Mouse (Mus musculus): ENCODE results near the gene Cxcl17. TPM values are rescaled to one million over a fixed set of nuclear protein-coding genes. Genes with fewer than 3 reads are reported as not detected.
"Not testable (repeated sequence)": the region's sequence is repeated elsewhere in the genome, so short reads cannot be mapped to it uniquely, and the experiment has no call there.

Gene Cxcl17
- polyA plus RNA-seq, 2 experiments from 2014 or later: not detected

GRCm38 (mm10) chr7:25424429-25424828, 11.7 kb upstream of the Cxcl17 start:
- ATAC-seq: no peak

DNA sequence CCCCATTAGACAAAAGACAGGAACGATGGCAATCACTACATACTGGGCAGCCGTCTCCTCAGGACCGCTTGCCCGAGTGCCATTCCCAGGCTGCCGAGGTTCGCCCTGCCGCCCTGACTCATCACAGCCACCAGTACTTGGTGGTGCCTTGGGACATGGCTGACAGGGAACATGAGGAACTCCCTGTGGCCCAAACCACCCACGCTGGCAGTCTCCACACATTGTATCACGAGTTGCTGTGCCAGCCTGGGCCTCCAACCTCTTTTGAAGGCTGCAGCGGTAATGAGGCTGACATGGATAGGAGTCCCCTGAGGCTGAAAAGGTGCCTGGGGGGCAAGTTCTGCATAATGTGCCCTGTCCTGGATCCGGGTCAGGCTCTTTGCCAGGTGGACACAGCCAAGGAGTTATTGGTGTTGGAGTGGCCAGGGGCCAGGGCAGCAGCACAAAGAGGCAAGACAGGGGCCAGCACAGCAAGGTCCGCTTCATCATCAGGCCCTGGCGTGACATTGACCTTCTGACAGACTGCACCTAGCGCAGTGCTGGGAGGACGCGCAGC, 9.7 kb upstream of the Cxcl17 start:
- ATAC-seq: no peak

GRCm38 (mm10) chr7:25419943-25420342, 7.3 kb upstream of the Cxcl17 start:
- no peak for ATAC-seq

GRCm38 (mm10) chr7:25419536-25419935, 6.8 kb upstream of the Cxcl17 start:
- ATAC-seq: no peak

GRCm38 (mm10) chr7:25417597-25417996, 4.9 kb upstream of the Cxcl17 start:
- no peak for ATAC-seq

DNA sequence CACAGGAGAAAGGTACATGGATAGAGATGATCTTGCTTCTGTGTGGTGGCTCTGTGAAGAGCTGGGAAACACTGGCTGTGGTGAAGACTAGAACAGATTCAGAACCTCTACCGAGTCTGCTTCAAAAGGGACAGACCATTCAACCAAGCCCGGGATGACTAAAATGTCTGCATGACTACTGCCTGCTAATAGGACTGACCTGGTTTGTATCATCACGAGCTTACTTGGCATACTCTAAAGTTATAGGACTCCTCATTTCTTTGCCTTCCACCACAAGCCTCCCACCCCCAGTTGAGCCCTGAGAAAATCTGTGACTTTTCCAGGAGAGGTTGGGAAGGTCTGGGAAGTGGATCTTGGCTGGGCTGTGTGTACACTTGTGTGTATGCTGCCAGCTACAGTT, 825 bp downstream of the Cxcl17 start:
- ATAC-seq: no peak

DNA sequence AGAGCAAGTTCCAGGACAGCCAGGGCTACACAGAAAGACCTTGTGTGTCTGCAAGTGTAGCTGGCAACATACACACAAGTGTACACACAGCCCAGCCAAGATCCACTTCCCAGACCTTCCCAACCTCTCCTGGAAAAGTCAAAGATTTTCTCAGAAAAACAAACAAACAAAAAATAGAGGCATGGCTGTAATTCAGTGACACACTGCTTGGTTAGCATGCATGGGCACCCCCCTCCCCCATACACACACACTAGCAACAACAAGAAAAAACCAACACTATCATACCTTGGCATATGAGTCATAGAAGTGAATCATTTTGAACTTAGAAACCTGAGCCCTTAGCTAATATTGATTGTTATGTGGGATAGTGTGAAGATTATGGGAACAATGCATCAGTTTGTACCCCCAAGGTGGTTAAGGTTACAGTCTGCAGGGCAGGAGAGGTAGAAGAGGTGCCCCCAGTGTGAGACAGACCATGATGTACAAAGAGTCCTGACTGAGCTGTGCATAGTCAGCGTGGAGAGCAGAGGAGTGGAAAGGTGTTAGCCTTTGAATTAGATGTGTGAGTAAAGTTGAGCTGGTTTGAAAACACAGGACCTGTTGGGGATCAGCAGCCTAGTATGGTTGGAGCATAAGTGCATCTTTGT, 1.6 kb downstream of the Cxcl17 start:
- ATAC-seq: no peak

- no peak for ATAC-seq
Measured at GRCm38 (mm10) chr7:25409114-25409760, 3.4 kb downstream of the Cxcl17 start.

GRCm38 (mm10) chr7:25406468-25406867, 6.2 kb downstream of the Cxcl17 start:
- no peak for ATAC-seq

DNA sequence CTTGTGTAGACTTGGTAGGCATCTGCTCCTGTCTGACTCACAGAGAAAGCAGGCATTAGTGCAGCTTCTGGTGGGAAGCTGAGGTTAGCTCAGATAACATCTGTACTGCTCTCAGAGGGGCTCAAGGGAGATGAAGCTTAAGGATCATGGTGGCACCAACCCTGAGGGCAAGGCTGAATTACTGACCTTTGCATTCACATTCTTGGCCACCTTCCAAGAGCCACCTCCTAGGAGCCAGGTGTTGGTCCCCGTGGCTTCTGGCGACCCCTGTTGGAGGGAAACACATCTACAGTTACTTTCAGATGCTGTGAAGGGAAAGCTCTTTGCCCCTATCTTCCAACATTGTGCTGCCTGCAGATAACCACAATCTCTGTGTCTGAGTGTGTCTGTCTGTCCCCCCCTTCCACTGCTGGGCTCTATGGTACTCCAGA, 10.0 kb downstream of the Cxcl17 start:
- peak; percentile 28 for ATAC-seq

- no peak for ATAC-seq
Measured at GRCm38 (mm10) chr7:25401986-25402385, 10.7 kb downstream of the Cxcl17 start.

DNA sequence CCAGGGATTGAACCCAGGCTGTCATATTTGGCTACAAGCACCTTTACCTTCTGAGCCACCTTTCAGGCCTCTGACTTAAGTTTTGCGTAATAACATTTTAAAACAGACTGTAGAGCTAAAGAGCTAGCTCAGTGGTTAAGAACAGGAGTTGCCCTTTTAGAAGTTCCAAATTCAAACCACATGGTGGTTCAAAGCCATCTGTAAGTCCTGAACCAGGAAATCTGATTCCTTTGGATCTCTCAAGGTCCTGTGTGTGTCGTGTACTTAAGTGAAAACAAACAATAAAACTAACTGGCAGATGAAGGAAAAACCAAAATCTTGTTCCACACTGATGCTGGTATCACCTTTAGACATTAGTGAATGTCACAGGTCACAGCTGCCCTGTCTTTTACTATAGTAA, 11.1 kb downstream of the Cxcl17 start:
- ATAC-seq: no peak

GRCm38 (mm10) chr7:25399028-25399427, 13.7 kb downstream of the Cxcl17 start:
- ATAC-seq: not testable (repeated sequence)

DNA sequence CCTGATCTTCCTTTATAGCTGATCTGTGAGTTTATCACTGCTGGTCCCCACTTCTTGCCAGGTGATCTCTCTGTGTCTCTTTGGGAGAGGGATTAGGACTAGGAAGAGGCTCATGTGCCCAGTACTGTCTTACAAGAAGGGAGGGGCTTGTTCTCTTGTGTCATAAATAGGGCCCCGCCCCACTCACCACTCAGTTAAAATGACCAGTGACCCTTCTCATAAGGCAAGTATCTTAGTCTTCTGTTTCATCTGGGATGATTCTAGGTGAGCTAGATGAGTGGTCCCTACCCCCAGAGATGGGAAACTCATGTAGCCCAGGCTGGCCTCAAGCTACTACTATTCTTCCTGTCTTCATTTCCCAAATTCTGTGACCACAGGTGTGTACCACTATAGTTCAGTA, 14.1 kb downstream of the Cxcl17 start, which contains the start of gene Lipe:
Gene Lipe, minus strand, starts transcription at position 101 of the 400 bp plus-strand sequence.
- ATAC-seq: no peak

GRCm38 (mm10) chr7:25396621-25397020, 16.1 kb downstream of the Cxcl17 start:
- ATAC-seq: no peak

GRCm38 (mm10) chr7:25395558-25396521, 16.8 kb downstream of the Cxcl17 start:
- peak; percentile 97 for ATAC-seq

GRCm38 (mm10) chr7:25395186-25395557, 17.5 kb downstream of the Cxcl17 start:
- ATAC-seq: peak; percentile 15

- ATAC-seq: no peak
Measured at GRCm38 (mm10) chr7:25394754-25395153, 17.9 kb downstream of the Cxcl17 start.

DNA sequence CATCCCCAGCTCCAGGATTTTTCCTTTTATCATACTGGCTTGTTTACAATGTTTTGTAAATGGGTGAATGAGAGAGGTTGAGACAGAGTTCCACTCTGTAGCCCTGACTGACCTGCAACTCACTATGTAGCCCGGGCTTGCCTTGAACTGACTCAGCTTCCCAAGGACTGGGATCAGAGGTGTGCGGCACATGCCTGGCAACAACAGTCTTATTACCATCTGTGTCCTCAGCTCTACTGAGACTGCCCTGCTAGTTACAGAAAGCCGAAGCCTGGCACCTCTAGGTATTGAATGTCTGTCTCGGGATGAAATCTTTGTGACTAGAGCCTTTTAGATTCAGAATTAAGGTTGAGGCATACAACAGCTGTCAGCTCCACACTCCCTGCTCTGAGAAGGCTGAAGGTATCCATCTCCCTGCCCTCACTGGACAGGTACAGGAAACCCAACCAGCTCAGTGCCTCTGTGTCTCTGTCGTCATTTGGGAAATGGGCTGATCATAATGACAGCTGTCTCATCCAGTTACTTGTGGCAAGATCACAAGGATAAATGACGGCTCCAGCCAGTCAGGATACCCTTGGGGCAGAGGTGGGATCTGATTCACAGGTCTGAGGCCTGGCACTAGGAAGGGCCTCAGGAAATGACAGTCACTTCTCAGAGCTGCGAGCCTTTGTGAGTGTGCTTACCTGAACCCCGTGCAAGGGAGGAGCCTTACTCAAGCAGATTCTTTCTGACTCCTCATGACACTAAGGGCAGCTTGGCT, 19.1 kb downstream of the Cxcl17 start:
- ATAC-seq: no peak

GRCm38 (mm10) chr7:25392851-25393250, 19.8 kb downstream of the Cxcl17 start:
- no peak for ATAC-seq

- no peak for ATAC-seq
Measured at GRCm38 (mm10) chr7:25391856-25392453, 20.7 kb downstream of the Cxcl17 start.

DNA sequence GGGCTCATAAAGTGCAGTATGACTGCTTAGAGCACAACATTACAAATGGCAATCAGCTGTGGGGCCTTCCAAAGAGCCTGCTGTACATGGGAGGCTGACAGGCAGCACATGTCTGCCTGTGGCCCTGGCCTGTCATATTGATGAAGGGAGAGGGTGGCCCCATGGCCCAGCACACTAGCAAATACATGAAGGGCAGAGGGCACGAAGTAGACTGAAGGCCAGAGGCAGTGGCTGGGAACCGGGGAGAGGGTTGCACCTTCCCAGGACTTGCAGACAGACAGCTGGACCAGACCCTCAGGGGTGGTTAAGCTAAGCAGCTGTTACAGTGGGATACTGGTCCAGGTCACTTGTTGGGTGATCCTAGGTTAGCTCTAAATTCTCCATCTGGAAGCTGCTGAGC, 21.7 kb downstream of the Cxcl17 start:
- ATAC-seq: no peak
